Mouse (Mus musculus) right cerebral cortex, adult 2 months (tissue): ENCODE measurements around the gene Rbm28.
A peak's percentile ranks its signal among the peaks of the same experiment; 100 is the strongest.
"Not testable (repeated sequence)": the region's sequence is repeated elsewhere in the genome, so short reads cannot be mapped to it uniquely, and the experiment has no call there.

Source experiments
- DNase-seq, 2 experiments: peaks; one replicate each; pipeline ENCODE4 v3.0.0; 2021 to 2022; ENCODE audit warnings: low spot score in 2 of 2

The Rbm28 gene

DNA sequence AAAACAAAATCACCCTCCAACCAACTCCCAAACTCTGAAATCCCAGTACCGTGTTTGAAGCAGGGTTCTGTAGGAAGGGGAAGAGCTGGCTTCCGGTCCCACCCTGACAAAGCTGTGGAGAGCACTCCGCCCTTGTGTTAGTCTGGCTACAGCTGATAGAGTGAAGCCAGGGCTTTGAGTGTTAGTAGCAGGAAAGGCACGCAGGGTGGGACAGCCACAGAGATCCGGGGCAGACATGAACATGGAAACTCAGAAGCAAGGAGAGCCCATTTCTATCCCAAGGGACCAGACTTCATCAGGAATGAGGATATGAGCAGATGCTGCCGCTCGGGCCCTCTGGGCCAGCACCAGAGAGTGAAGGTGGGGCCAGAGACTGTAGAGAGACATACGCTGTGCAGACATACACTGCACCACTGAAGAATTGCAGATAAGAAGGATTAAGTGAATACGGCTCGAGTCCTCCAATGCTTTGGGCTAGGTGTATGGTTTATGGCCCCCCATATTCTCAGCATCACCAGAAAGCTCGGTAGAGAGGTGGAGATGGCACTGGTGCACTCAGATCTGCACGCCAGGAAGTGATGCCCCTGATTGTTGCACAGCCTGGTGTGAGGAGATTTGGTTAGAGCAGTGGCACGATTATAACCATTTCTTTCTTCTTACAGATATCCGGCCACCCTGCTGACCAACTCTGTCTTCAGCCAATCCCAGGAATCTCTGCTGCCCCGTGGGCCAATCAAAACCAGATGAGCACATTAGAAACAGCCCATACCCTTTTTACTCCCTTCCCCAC is 29.4 kb upstream of the Rbm28 start:
- no peak for DNase-seq

- DNase-seq: no peak
Measured at GRCm38 (mm10) chr6:29187936-29188335, 23.1 kb upstream of the Rbm28 start.

DNA sequence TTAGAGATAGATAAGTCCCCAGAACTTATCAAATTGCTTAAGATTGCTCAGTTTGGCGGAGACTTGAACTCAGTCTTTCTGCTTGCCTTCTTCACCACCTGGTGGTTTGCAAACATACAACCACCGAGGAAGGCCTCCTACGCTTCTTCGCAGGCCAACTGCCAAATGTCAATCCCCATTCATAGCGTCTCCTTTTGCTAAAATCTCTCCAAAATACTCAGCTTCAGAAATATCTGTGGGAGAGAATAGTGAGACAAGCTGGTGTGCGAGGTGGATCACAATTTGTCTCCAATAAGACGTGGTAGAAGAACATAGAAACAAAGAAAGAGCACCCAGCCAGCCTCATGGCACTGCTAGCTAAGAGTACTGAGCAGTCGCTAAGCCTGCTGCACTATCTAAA is 15.0 kb upstream of the Rbm28 start:
- peak; percentile 66 to 73 for DNase-seq

GRCm38 (mm10) chr6:29178888-29179658 is 14.3 kb upstream of the Rbm28 start, which contains the start of gene Prrt4:
Gene Prrt4 (minus strand): TSS chr6:29179584.
- DNase-seq: peak; percentile 68 to 73

GRCm38 (mm10) chr6:29177901-29178879 is 13.4 kb upstream of the Rbm28 start:
- DNase-seq: no peak

DNA sequence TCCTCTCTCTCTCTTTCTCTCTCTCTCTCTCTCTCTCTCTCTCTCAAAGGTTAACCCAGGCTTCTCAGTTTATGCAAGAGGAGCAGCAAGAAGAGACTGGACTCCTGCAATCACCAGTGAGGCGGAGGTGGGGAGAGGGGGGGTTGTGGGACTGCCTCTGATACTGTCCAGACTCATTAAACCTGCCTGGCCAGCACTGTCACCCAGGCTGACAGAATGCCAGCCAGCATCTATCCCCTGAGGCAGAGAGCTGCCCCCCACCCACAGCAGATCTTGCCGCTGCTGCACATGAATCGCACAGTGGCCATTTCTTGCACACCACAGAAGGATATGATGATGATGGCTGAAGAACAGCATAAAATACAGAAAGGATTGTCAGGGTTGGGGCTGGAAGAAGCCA is 10.3 kb upstream of the Rbm28 start:
- DNase-seq: no peak

GRCm38 (mm10) chr6:29174368-29174767 is 9.6 kb upstream of the Rbm28 start:
- DNase-seq: no peak

- DNase-seq: peak; percentile 62 to 74
Measured at GRCm38 (mm10) chr6:29170952-29171388, 6.2 kb upstream of the Rbm28 start.

DNA sequence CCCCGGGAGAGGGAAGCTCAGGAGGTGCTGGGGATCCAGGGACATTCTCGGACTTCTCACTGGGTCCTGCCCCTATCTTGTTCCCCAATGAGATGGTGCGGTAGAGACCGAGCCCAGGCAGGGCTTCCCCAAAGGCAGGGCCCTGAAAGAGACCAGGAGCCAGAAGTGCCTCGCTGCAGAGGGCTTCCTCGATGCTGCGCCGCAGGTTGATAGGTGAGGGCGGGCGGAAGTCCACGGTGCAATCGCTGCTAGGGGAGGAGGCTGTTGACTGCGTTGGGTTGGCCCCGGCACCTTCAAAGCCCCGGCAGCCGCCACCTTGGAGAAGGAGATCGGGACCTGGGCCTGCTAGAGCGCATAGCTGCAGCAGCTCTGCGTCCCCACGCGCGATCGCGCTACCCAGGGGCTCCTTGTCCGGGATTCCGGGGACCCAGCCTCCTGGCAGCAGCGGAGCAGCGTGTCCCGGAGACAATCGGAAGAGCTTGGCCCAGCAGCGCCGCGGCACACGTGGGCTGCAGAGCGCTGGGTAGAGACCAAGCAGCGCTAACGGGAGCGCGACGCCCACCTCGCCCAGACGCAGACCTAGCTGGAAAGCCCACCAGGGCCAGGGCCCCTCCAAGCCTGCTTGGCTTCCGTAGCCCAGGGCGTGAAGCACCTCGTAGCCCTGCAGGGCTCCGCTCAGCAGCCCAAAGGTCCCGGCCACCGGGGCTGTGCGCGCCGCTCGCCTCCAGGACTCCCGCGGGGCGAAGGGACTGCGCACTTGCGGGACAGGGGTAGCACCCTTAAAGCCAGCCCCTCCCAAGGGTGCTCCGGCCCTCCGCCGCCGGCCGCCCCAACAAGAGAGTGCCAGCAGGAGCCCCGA is 5.5 kb upstream of the Rbm28 start:
- DNase-seq: no peak

- DNase-seq: no peak
Measured at GRCm38 (mm10) chr6:29169675-29170062, 4.9 kb upstream of the Rbm28 start.

DNA sequence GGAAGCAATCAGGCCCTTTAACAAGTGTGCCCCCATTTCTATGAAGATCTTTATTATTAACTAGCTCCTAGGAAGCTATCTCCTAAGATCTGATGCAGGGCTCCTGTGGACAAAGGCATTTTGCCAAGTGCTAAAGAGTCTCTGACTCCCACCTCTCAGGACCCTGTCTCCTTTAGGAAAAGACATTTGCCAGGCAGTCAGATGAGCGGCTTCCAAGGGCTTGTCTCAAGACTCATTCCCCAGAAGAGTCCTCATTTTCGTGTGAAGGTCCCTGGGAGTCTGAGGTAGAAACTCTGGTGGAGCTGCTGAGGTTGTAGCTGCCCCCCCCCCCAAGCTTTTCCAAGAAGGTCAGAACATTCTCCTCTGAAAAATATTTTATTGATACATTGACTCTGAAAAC is 4.1 kb upstream of the Rbm28 start:
- no peak for DNase-seq

DNA sequence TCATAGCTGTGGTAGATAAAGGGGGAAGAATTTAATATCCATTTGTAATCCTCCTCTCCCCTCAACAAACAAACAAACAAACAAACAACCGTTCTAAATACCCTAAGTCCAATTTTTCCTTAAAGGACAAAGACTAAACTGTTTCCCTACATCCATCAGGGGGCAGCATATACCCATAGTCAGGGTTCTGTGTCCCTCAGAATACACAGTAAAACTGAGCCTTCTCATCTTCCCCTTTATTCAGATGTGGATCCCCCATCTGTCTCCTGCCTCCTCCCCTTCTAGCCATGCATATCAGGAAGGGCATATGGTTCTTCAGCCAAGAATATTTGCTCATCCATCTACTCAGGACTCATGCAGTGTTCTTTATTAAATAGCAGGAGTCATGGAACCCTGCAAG is 1.4 kb upstream of the Rbm28 start:
- peak; percentile 60 to 65 for DNase-seq

- DNase-seq: not testable (repeated sequence)
Measured at GRCm38 (mm10) chr6:29161291-29161690, 3.5 kb downstream of the Rbm28 start.

DNA sequence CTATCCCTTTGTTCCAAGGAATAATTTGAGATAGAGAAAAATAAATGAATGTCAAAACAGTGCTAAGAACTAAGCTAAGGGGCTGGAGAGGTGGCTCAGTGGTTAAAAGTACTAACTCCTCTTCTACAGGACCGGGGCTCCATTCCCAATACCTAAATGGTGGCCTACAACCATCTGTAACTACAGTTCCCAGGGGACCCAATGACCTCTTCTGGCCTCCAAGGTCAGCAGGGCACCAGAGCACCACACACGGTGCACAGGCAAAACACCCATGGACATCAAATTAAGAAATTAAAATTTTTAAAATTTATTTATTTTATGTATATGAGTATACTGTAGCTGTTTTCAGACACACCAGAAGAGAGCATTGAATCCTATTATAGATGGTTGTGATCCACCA is 4.0 kb downstream of the Rbm28 start:
- DNase-seq: no peak

GRCm38 (mm10) chr6:29156326-29156725 is 8.5 kb downstream of the Rbm28 start:
- DNase-seq: no peak

GRCm38 (mm10) chr6:29150001-29150400 is 14.8 kb downstream of the Rbm28 start:
- DNase-seq: no peak

- DNase-seq: no peak
Measured at GRCm38 (mm10) chr6:29147407-29148010, 17.3 kb downstream of the Rbm28 start.

GRCm38 (mm10) chr6:29146641-29147040 is 18.2 kb downstream of the Rbm28 start:
- DNase-seq: no peak

- DNase-seq: peak; percentile 37 to 38
Measured at GRCm38 (mm10) chr6:29145456-29146307, 19.1 kb downstream of the Rbm28 start.
